Comparison of ENCODE assay signal across 13 mouse cellular contexts in the genomic region with DNA sequence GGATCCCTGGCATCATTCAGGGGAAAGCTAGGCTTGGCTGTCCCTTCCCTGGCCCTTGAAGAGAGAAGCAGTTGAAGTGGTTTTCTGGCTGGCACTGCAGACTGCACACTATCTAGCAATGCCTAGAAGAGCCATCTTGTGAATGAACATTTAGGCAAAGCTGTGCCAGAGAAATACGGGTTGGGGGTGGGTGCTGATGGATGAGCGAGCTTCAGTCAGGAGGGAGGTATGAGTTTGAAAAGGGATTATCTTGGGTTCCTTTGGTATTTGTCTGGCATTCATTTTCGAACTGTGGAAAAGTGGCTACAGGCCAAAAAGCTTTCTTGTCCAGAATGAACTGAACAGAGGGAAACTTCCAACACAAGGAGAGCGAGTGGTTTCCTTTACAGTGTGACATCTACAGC. TPM values are rescaled to one million over a fixed set of nuclear protein-coding genes. Genes with fewer than 3 reads are reported as not detected.
DNase-seq lines count a peak whose midpoint lies in the region; ATAC-seq and TF ChIP-seq lines count a peak whose summit lies in the region.
"Had no signal": no experiment of that assay in that cellular context is flagged by ENCODE, and none has a peak within 500 bp of the region (broad histone marks: within the 10 kb centered on the region; RNA-seq: fewer than 3 reads in every experiment).

No protein-coding gene starts in this region.

- DNase-seq in forebrain, postnatal 0 days, result peak; percentile 27
- DNase-seq in limb, embryonic 14.5 days (ENCODE audit: low spot score), result peak; percentile 52
- DNase-seq in limb, embryonic 10.5 days (ENCODE audit: low spot score), result no peak
- DNase-seq in 3T3-L1 (ENCODE audit: low read depth, low spot score), result peak; percentile 13
- peak; percentile 64 for DNase-seq in embryonic facial prominence, embryonic 14.5 days (ENCODE audit: low spot score)
- no peak for DNase-seq in gastrocnemius, adult 18-20 months (ENCODE audit: low spot score)
- no peak for DNase-seq in left cerebral cortex, adult 9 months (ENCODE audit: low spot score in 2 of 2)
- DNase-seq: adrenal gland, adult 2 months; kidney, postnatal 14 days; thymus, postnatal 36 days had no signal

- 23% methylated on average over 4 of the region's 4 CpGs for WGBS in forebrain, postnatal 0 days
- 22% methylated on average over 4 of the region's 4 CpGs for WGBS in forebrain, embryonic 15.5 days
- WGBS in limb, embryonic 14.5 days, result 51% methylated on average over 4 of the region's 4 CpGs
- 92% methylated on average over 4 of the region's 4 CpGs for WGBS in limb, embryonic 10.5 days
- 47% methylated on average over 4 of the region's 4 CpGs for WGBS in embryonic facial prominence, embryonic 14.5 days

- no peak overlapping the region for H3K27ac ChIP-seq in forebrain, postnatal 0 days (ENCODE audit: low read depth, low read length)
- H3K27ac ChIP-seq in forebrain, embryonic 15.5 days (replicated peaks), result no peak overlapping the region
- no peak overlapping the region; the same call in 1 of the 2 replicates for H3K27ac ChIP-seq in limb, embryonic 14.5 days (replicated peaks; ENCODE audit: low read depth, low read length)
- H3K27ac ChIP-seq in limb, embryonic 10.5 days, result no peak overlapping the region
- no peak overlapping the region for H3K27ac ChIP-seq in embryonic facial prominence, embryonic 14.5 days (replicated peaks; ENCODE audit: low read depth, low read length)
- H3K27ac ChIP-seq: intestine, embryonic 15.5 days; stomach, embryonic 15.5 days had no signal

- H3K9me3 ChIP-seq in forebrain, postnatal 0 days (ENCODE audit: low read length), result no peaks in the 10 kb centered on the region
- H3K9me3 ChIP-seq in forebrain, embryonic 15.5 days, result no peaks in the 10 kb centered on the region
- no peaks in the 10 kb centered on the region for H3K9me3 ChIP-seq in limb, embryonic 14.5 days (ENCODE audit: control insufficient read depth, low read length)
- H3K9me3 ChIP-seq in limb, embryonic 10.5 days (replicated peaks), result no peaks in the 10 kb centered on the region
- H3K9me3 ChIP-seq in embryonic facial prominence, embryonic 14.5 days (ENCODE audit: control insufficient read depth, low read length), result no peaks in the 10 kb centered on the region
- H3K9me3 ChIP-seq: intestine, embryonic 15.5 days; stomach, embryonic 15.5 days had no signal

- H3K36me3 ChIP-seq in forebrain, postnatal 0 days (ENCODE audit: insufficient read depth), result no peaks in the 10 kb centered on the region
- H3K36me3 ChIP-seq in forebrain, embryonic 15.5 days, result no peaks in the 10 kb centered on the region
- H3K36me3 ChIP-seq in limb, embryonic 14.5 days (ENCODE audit: control insufficient read depth, insufficient read depth, low read length), result no peaks in the 10 kb centered on the region
- H3K36me3 ChIP-seq in limb, embryonic 10.5 days, result no peaks in the 10 kb centered on the region
- H3K36me3 ChIP-seq in embryonic facial prominence, embryonic 14.5 days (ENCODE audit: control insufficient read depth, insufficient read depth, low read length), result no peaks in the 10 kb centered on the region
- H3K36me3 ChIP-seq: intestine, embryonic 15.5 days; stomach, embryonic 15.5 days had no signal

- no peak overlapping the region for H3K4me3 ChIP-seq in forebrain, postnatal 0 days (ENCODE audit: low read depth, low read length)
- H3K4me3 ChIP-seq in forebrain, embryonic 15.5 days, result no peak overlapping the region
- H3K4me3 ChIP-seq in limb, embryonic 14.5 days (replicated peaks; ENCODE audit: low read length), result no peak overlapping the region
- no peak overlapping the region for H3K4me3 ChIP-seq in limb, embryonic 10.5 days
- no peak overlapping the region for H3K4me3 ChIP-seq in embryonic facial prominence, embryonic 14.5 days (ENCODE audit: low read depth, low read length)
- H3K4me3 ChIP-seq: intestine, embryonic 15.5 days; stomach, embryonic 15.5 days had no signal

- H3K27me3 ChIP-seq in forebrain, postnatal 0 days (ENCODE audit: insufficient read depth, low read length), result no peaks in the 10 kb centered on the region
- H3K27me3 ChIP-seq in forebrain, embryonic 15.5 days, result no peaks in the 10 kb centered on the region
- H3K27me3 ChIP-seq in limb, embryonic 14.5 days (ENCODE audit: control insufficient read depth, insufficient read depth, low read length), result no peaks in the 10 kb centered on the region
- H3K27me3 ChIP-seq in limb, embryonic 10.5 days (ENCODE audit: low read depth, poor library complexity, severe bottlenecking), result no peaks in the 10 kb centered on the region
- H3K27me3 ChIP-seq in embryonic facial prominence, embryonic 14.5 days (replicated peaks; ENCODE audit: control insufficient read depth, insufficient read depth, low read length), result no peaks in the 10 kb centered on the region
- H3K27me3 ChIP-seq: intestine, embryonic 15.5 days; stomach, embryonic 15.5 days had no signal

- no peak overlapping the region for H3K4me2 ChIP-seq in forebrain, postnatal 0 days (ENCODE audit: low read depth)
- no peak overlapping the region for H3K4me2 ChIP-seq in forebrain, embryonic 15.5 days (replicated peaks)
- H3K4me2 ChIP-seq in limb, embryonic 14.5 days (replicated peaks; ENCODE audit: low read depth, low read length, severe bottlenecking), result no peak overlapping the region
- H3K4me2 ChIP-seq in embryonic facial prominence, embryonic 14.5 days (ENCODE audit: low read depth, low read length), result no peak overlapping the region
- H3K4me2 ChIP-seq: intestine, embryonic 15.5 days; stomach, embryonic 15.5 days had no signal

- H3K9ac ChIP-seq in forebrain, postnatal 0 days, result no peak overlapping the region
- no peak overlapping the region for H3K9ac ChIP-seq in forebrain, embryonic 15.5 days (replicated peaks)
- H3K9ac ChIP-seq in limb, embryonic 14.5 days (ENCODE audit: low read depth, low read length, severe bottlenecking), result no peak overlapping the region
- no peak overlapping the region for H3K9ac ChIP-seq in embryonic facial prominence, embryonic 14.5 days (ENCODE audit: low read depth, low read length)
- H3K9ac ChIP-seq: intestine, embryonic 15.5 days; stomach, embryonic 15.5 days had no signal

- no peak for TF ChIP-seq CTCF in forebrain, postnatal 0 days (IDR thresholded peaks at IDR 0.05; ENCODE audit: low read depth)

- ATAC-seq in forebrain, postnatal 0 days, result peak; percentile 36; the same call in 1 of the 2 replicates
- ATAC-seq in forebrain, embryonic 15.5 days (replicated peaks), result no peak; the same call in 1 of the 2 replicates
- no peak for ATAC-seq in limb, embryonic 14.5 days (ENCODE audit: low FRiP score, low read depth)
- no peak for ATAC-seq in embryonic facial prominence, embryonic 14.5 days (ENCODE audit: low read depth)
- ATAC-seq: intestine, embryonic 15.5 days had no signal

- TF ChIP-seq POLR2A in limb, embryonic 14.5 days (IDR thresholded peaks at IDR 0.05; ENCODE audit: borderline replicate concordance, extremely low read depth, insufficient read depth, insufficient read length), result no peak

- no peaks in the 10 kb centered on the region for H3K4me1 ChIP-seq in forebrain, postnatal 0 days (ENCODE audit: insufficient read depth)
- H3K4me1 ChIP-seq in forebrain, embryonic 15.5 days, result peaks cover 9% of the 10 kb centered on the region; the same call in 1 of the 2 replicates
- H3K4me1 ChIP-seq in limb, embryonic 14.5 days (ENCODE audit: control insufficient read depth, insufficient read depth, low read length), result 0 out of 2 replicates have a peak, but pooled peaks cover 2% of the 10 kb centered on the region
- H3K4me1 ChIP-seq in limb, embryonic 10.5 days, result peaks cover 12% of the 10 kb centered on the region
- peaks cover 10% of the 10 kb centered on the region for H3K4me1 ChIP-seq in embryonic facial prominence, embryonic 14.5 days (ENCODE audit: control insufficient read depth, insufficient read depth, low read length)

RNA-seq across cellular contexts. Expression of gene Slc30a1, which starts 28.0 kb away (rescaled TPM):
- total RNA-seq in forebrain, postnatal 0 days (2014; rRNA removed), result 22.4 and 32.4 TPM in 2 replicates
- 4.1 and 4.9 TPM in 2 replicates for polyA plus RNA-seq in forebrain, postnatal 0 days (2015; fragmentation: Nextera tagmentation; extraction: Ambion mirVana)
- 3.4 and 3.7 TPM in 2 replicates for polyA plus RNA-seq in forebrain, embryonic 15.5 days (2015; fragmentation: Nextera tagmentation; extraction: Ambion mirVana)
- polyA plus RNA-seq in limb, embryonic 14.5 days (2012; rRNA removed), result 6.7 and 7.3 TPM in 2 replicates
- 3.2 and 3.6 TPM in 2 replicates for polyA plus RNA-seq in limb, embryonic 14.5 days (2014; fragmentation: Nextera tagmentation; extraction: Ambion mirVana)
- 1.5 and 2.1 TPM in 2 replicates for polyA plus RNA-seq in limb, embryonic 10.5 days (2016; fragmentation: Nextera tagmentation; extraction: Ambion mirVana)
- polyA plus RNA-seq in embryonic facial prominence, embryonic 14.5 days (2014; fragmentation: Nextera tagmentation; extraction: Ambion mirVana), result 2.5 and 3.4 TPM in 2 replicates
- 1 to 10 TPM; 5.6 to 8.2 TPM for total RNA-seq in gastrocnemius, adult 18-20 months (2021)

RNA-seq across cellular contexts. Expression of gene Nek2, which starts 57.3 kb away (rescaled TPM):
- 3.6 and 5.1 TPM in 2 replicates for total RNA-seq in forebrain, postnatal 0 days (2014; rRNA removed)
- 5.0 and 6.2 TPM in 2 replicates for polyA plus RNA-seq in forebrain, postnatal 0 days (2015; fragmentation: Nextera tagmentation; extraction: Ambion mirVana)
- 21.2 and 22.4 TPM in 2 replicates for polyA plus RNA-seq in forebrain, embryonic 15.5 days (2015; fragmentation: Nextera tagmentation; extraction: Ambion mirVana)
- 11.4 and 12.8 TPM in 2 replicates for polyA plus RNA-seq in limb, embryonic 14.5 days (2012; rRNA removed)
- polyA plus RNA-seq in limb, embryonic 14.5 days (2014; fragmentation: Nextera tagmentation; extraction: Ambion mirVana), result 25.8 and 26.2 TPM in 2 replicates
- 64.7 and 68.0 TPM in 2 replicates for polyA plus RNA-seq in limb, embryonic 10.5 days (2016; fragmentation: Nextera tagmentation; extraction: Ambion mirVana)
- polyA plus RNA-seq in embryonic facial prominence, embryonic 14.5 days (2014; fragmentation: Nextera tagmentation; extraction: Ambion mirVana), result 28.1 and 29.0 TPM in 2 replicates
- total RNA-seq in gastrocnemius, adult 18-20 months (2021), result under 1 TPM; 0.53 to 0.62 TPM

Comparison
In these comparisons a context has a peak if more than half of its experiments do, and no peak if none do; other contexts are left out.
1. DNase-seq: peak in forebrain, postnatal 0 days (single experiment), limb, embryonic 14.5 days (single experiment), 3T3-L1 (single experiment) and embryonic facial prominence, embryonic 14.5 days (single experiment); none in limb, embryonic 10.5 days (single experiment), gastrocnemius, adult 18-20 months (single experiment) and left cerebral cortex, adult 9 months (0 of 2).